Mouse (Mus musculus) MEL (cell line): ENCODE results near the gene Dapk1. TPM values are rescaled to one million over a fixed set of nuclear protein-coding genes. Genes with fewer than 3 reads are reported as not detected.

Experiments
- DNase-seq: peaks from one replicate; pipeline ENCODE4 v3.0.0; 2011; ENCODE audit warnings: low read depth, low spot score
- H3K27ac ChIP-seq: 2 replicates; pipeline ENCODE4 v1.5.1; 2012; ENCODE audit warnings: low read depth, mild to moderate bottlenecking, control low read depth, low read length, moderate library complexity; ENCODE audit not compliant: control insufficient read depth
- H3K27me3 ChIP-seq, 2 experiments: fragments of 150-350 bp in 1 of 2; sonication (generic) in 1 of 2; 2 replicates each; pipeline ENCODE4 v1.6.1; 2012; ENCODE audit warnings: low read length in 2 of 2, mild to moderate bottlenecking in 2 of 2, improper control_type of control experiment in 1 of 2, moderate library complexity in 1 of 2; ENCODE audit not compliant: insufficient read depth in 2 of 2, control insufficient read depth in 1 of 2
- H3K36me3 ChIP-seq, 2 experiments: 2 replicates each; pipeline ENCODE4 v1.6.1; 2012 to 2014; ENCODE audit warnings: low read length in 2 of 2, improper control_type of control experiment in 1 of 2, inconsistent platforms in 1 of 2, mild to moderate bottlenecking in 1 of 2; ENCODE audit not compliant: insufficient read depth in 2 of 2, control insufficient read depth in 1 of 2
- H3K4me1 ChIP-seq, 2 experiments: fragments of 150-350 bp in 1 of 2; sonication (generic) in 1 of 2; 2 replicates each; pipeline ENCODE4 v1.6.1; 2012; ENCODE audit warnings: low read length in 2 of 2, improper control_type of control experiment in 1 of 2, mild to moderate bottlenecking in 1 of 2; ENCODE audit not compliant: insufficient read depth in 2 of 2, control insufficient read depth in 1 of 2
- H3K4me3 ChIP-seq, 2 experiments: fragments of 150-350 bp in 1 of 2; sonication (generic) in 1 of 2; 2 replicates each; pipeline ENCODE4 v1.5.1; 2012; ENCODE audit warnings: low read depth in 2 of 2, low read length in 2 of 2, mild to moderate bottlenecking in 2 of 2, moderate library complexity in 2 of 2, control low read depth in 1 of 2, improper control_type of control experiment in 1 of 2; ENCODE audit not compliant: control insufficient read depth in 1 of 2, insufficient read depth in 1 of 2
- H3K79me2 ChIP-seq: 2 replicates; pipeline ENCODE4 v1.6.1; 2012; ENCODE audit warnings: mild to moderate bottlenecking, low read length, moderate library complexity; ENCODE audit not compliant: control insufficient read depth, poor library complexity, insufficient read depth
- H3K9ac ChIP-seq: 2 replicates; pipeline ENCODE4 v1.6.1; 2012; ENCODE audit warnings: low read depth, mild to moderate bottlenecking, control low read depth, low read length, moderate library complexity; ENCODE audit not compliant: control insufficient read depth, poor library complexity, severe bottlenecking
- H3K9me3 ChIP-seq: fragments of 150-350 bp; sonication (generic); replicated peaks from 2 replicates; pipeline ENCODE4 v1.6.1; 2012; ENCODE audit warnings: mild to moderate bottlenecking, low read length, improper control_type of control experiment, moderate library complexity; ENCODE audit not compliant: insufficient read depth
- CHD1 ChIP-seq: IDR thresholded peaks from 2 replicates; pipeline ENCODE4 v1.6.1; 2012; ENCODE audit warnings: low read depth, mild to moderate bottlenecking, inconsistent platforms, low read length, improper control_type of control experiment
- CTCF ChIP-seq, 3 experiments: IDR thresholded peaks in 2 of 3; conservative IDR thresholded peaks in 1 of 3; 2 replicates each; pipeline ENCODE4 v1.5.1; 2011 to 2012; ENCODE audit warnings: low read length in 3 of 3, low read depth in 2 of 3, mild to moderate bottlenecking in 2 of 3, improper control_type of control experiment in 1 of 3, inconsistent platforms in 1 of 3, mixed read lengths in 1 of 3, moderate library complexity in 1 of 3; ENCODE audit not compliant: control insufficient read depth in 1 of 3, insufficient read depth in 1 of 3, poor library complexity in 1 of 3, severe bottlenecking in 1 of 3
- E2F4 ChIP-seq: IDR thresholded peaks from 2 replicates; pipeline ENCODE4 v1.6.1; 2011; ENCODE audit warnings: low read depth, low read length, improper control_type of control experiment, borderline replicate concordance
- EP300 ChIP-seq, 2 experiments: IDR thresholded peaks; 2 replicates each; pipeline ENCODE4 v1.6.1; 2011; ENCODE audit warnings: improper control_type of control experiment in 2 of 2, low read length in 2 of 2, low read depth in 1 of 2, mild to moderate bottlenecking in 1 of 2
- GATA1 ChIP-seq: IDR thresholded peaks from 2 replicates; pipeline ENCODE4 v1.6.1; 2011; ENCODE audit warnings: low read depth, low read length, improper control_type of control experiment
- HCFC1 ChIP-seq: IDR thresholded peaks from 2 replicates; pipeline ENCODE4 v1.6.1; 2012; ENCODE audit warnings: low read depth, mild to moderate bottlenecking, inconsistent platforms, low read length, improper control_type of control experiment, moderate library complexity
- KAT2A ChIP-seq: conservative IDR thresholded peaks from 2 replicates; pipeline ENCODE4 v1.6.1; 2012; ENCODE audit warnings: low read depth, low read length, improper control_type of control experiment, inconsistent platforms
- MAFK ChIP-seq: IDR thresholded peaks from 2 replicates; pipeline ENCODE4 v1.6.1; 2011; ENCODE audit warnings: low read depth, mild to moderate bottlenecking, low read length, improper control_type of control experiment, borderline replicate concordance
- MYC ChIP-seq: IDR thresholded peaks from 2 replicates; pipeline ENCODE4 v1.6.1; 2011; ENCODE audit warnings: low read depth, mild to moderate bottlenecking, low read length, improper control_type of control experiment, moderate library complexity
- POLR2A ChIP-seq, 2 experiments: IDR thresholded peaks; 2 replicates each; pipeline ENCODE4 v1.6.1; 2011 to 2012; ENCODE audit warnings: low read length in 2 of 2, mild to moderate bottlenecking in 2 of 2, control low read depth in 1 of 2, improper control_type of control experiment in 1 of 2, low read depth in 1 of 2, moderate library complexity in 1 of 2; ENCODE audit not compliant: control insufficient read depth in 1 of 2, insufficient read depth in 1 of 2, poor library complexity in 1 of 2
- POLR2AphosphoS2 ChIP-seq: IDR thresholded peaks from 2 replicates; pipeline ENCODE4 v1.6.1; 2011; ENCODE audit warnings: low read length, improper control_type of control experiment
- POLR2AphosphoS5 ChIP-seq: IDR thresholded peaks from 2 replicates; pipeline ENCODE4 v1.6.1; 2012; ENCODE audit warnings: low read depth, borderline replicate concordance, mild to moderate bottlenecking, inconsistent platforms, low read length, moderate library complexity, mixed read lengths
- RAD21 ChIP-seq: IDR thresholded peaks from 2 replicates; pipeline ENCODE4 v1.6.1; 2011; ENCODE audit warnings: mild to moderate bottlenecking, low read depth, low read length, improper control_type of control experiment
- SMC3 ChIP-seq: IDR thresholded peaks from 2 replicates; pipeline ENCODE4 v1.6.1; 2011; ENCODE audit warnings: low read depth, low read length, improper control_type of control experiment
- TCF12 ChIP-seq: IDR thresholded peaks from 2 replicates; pipeline ENCODE4 v1.6.1; 2014; ENCODE audit warnings: low read depth, mild to moderate bottlenecking, inconsistent platforms, low read length, improper control_type of control experiment, moderate library complexity
- UBTF ChIP-seq: IDR thresholded peaks from 2 replicates; pipeline ENCODE4 v1.6.1; 2012; ENCODE audit warnings: low read depth, mild to moderate bottlenecking, inconsistent platforms, low read length, improper control_type of control experiment, moderate library complexity, borderline replicate concordance; ENCODE audit not compliant: insufficient read depth
- USF1 ChIP-seq: IDR thresholded peaks from 2 replicates; pipeline ENCODE4 v1.6.1; 2014; ENCODE audit warnings: low read depth, mild to moderate bottlenecking, inconsistent platforms, low read length, improper control_type of control experiment, moderate library complexity
- USF2 ChIP-seq, 2 experiments: IDR thresholded peaks; 2 replicates each; pipeline ENCODE4 v1.6.1; 2011 to 2012; ENCODE audit warnings: improper control_type of control experiment in 2 of 2, low read length in 2 of 2, borderline replicate concordance in 1 of 2, inconsistent platforms in 1 of 2, low read depth in 1 of 2, mild to moderate bottlenecking in 1 of 2; ENCODE audit not compliant: insufficient read depth in 1 of 2
- ZC3H11A ChIP-seq: IDR thresholded peaks from 2 replicates; pipeline ENCODE4 v1.6.1; 2012; ENCODE audit warnings: low read depth, mild to moderate bottlenecking, inconsistent platforms, low read length, improper control_type of control experiment
- ZKSCAN1 ChIP-seq: IDR thresholded peaks from 2 replicates; pipeline ENCODE4 v1.6.1; 2012; ENCODE audit warnings: low read depth, mild to moderate bottlenecking, inconsistent platforms, low read length, improper control_type of control experiment, moderate library complexity
- ZMIZ1 ChIP-seq: IDR thresholded peaks from 2 replicates; pipeline ENCODE4 v1.6.1; 2012; ENCODE audit warnings: low read depth, mild to moderate bottlenecking, inconsistent platforms, low read length, improper control_type of control experiment, moderate library complexity
- polyA plus RNA-seq, 2 experiments: library from polyadenylated mRNA; stranded (reverse) in 1 of 2; unstranded in 1 of 2; fragments of >175 nt in 1 of 2; fragments of >200 nt in 1 of 2; gene quantifications; 2 replicates each; pipeline versions ENCODE4 v1.2.1 to v1.2.4; 2012; ENCODE audit warnings: low replicate concordance in 2 of 2, low read depth in 1 of 2; ENCODE audit not compliant: insufficient read length in 2 of 2, insufficient read depth in 1 of 2, missing spikeins in 1 of 2
- total RNA-seq: library from RNA; depleted of rRNA; stranded (reverse); fragments of 300-350 nt; gene quantifications from 2 replicates; pipeline ENCODE4 v1.2.3, GENCODE M21; 2012

Gene Dapk1
- total and polyA plus RNA-seq, 3 experiments = 5.1 to 8.2 TPM; not detected in 1

GRCm38 (mm10) chr13:60730587-60730986 is 128.8 kb downstream of the Dapk1 start:
- no peak for DNase-seq
- H3K36me3 ChIP-seq = no peaks in the 10 kb centered on the region
- H3K79me2 ChIP-seq = no peaks in the 10 kb centered on the region
- no peak overlapping the region for H3K4me3 ChIP-seq
- H3K27ac ChIP-seq = no peak overlapping the region
- TF ChIP-seq HCFC1 = no peak
- TF ChIP-seq ZMIZ1 = no peak
- no peak for TF ChIP-seq USF1
- TF ChIP-seq EP300 (IDR thresholded peaks at IDR 0.05; ENCODE audit: low read depth in 1 of 2, low read length in 2 of 2) = no peak
- TF ChIP-seq POLR2A (IDR thresholded peaks at IDR 0.05; ENCODE audit: control insufficient read depth in 1 of 2, insufficient read depth in 1 of 2, low read depth in 1 of 2, low read length in 2 of 2, poor library complexity in 1 of 2) = no peak
- TF ChIP-seq UBTF = no peak
- no peak for TF ChIP-seq MYC
- no peak for TF ChIP-seq ZKSCAN1
- TF ChIP-seq CHD1 = no peak
- no peak for TF ChIP-seq ZC3H11A
- TF ChIP-seq SMC3 = no peak
- no peaks in the 10 kb centered on the region for H3K4me1 ChIP-seq
- no peak overlapping the region for H3K9ac ChIP-seq
- H3K27me3 ChIP-seq = no peaks in the 10 kb centered on the region
- H3K9me3 ChIP-seq = no peaks in the 10 kb centered on the region

DNA sequence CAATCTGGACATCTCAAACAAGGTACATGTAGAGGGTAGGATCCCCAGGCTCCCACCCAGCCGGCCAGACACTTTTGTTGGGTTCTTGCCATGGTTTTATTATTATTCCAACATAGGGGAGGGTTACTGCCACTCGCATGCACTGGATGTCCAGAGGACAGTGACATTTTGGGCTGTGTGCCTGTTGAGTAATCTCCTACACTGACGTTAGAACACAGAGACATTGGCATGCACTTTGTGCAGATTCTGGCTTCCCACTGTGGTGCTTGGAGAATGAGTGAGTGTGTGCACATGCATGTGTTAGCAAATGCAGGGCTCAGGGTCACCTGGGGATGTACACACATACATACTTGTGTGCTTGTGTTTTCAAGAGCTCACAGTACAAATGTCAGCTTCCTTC is 129.3 kb downstream of the Dapk1 start:
- no peaks in the 10 kb centered on the region for H3K27me3 ChIP-seq
- H3K9me3 ChIP-seq = no peaks in the 10 kb centered on the region
- DNase-seq = no peak
- no peak overlapping the region for H3K27ac ChIP-seq
- no peaks in the 10 kb centered on the region for H3K79me2 ChIP-seq
- H3K4me1 ChIP-seq = no peaks in the 10 kb centered on the region
- H3K36me3 ChIP-seq = no peaks in the 10 kb centered on the region
- TF ChIP-seq EP300 (IDR thresholded peaks at IDR 0.05; ENCODE audit: low read depth in 1 of 2, low read length in 2 of 2) = no peak
- no peak for TF ChIP-seq USF2 (IDR thresholded peaks at IDR 0.05; ENCODE audit: borderline replicate concordance in 1 of 2, insufficient read depth in 1 of 2, low read depth in 1 of 2, low read length in 2 of 2)
- no peak for TF ChIP-seq ZMIZ1
- no peak for TF ChIP-seq KAT2A
- no peak for TF ChIP-seq RAD21
- TF ChIP-seq, all 39 proteins: peak for 0
- Histone ChIP-seq H3K4me3 (no peak overlapping the region), H3K9ac (no peak overlapping the region)

- no peaks in the 10 kb centered on the region for H3K9me3 ChIP-seq
- no peak for DNase-seq
- no peaks in the 10 kb centered on the region for H3K27me3 ChIP-seq
- TF ChIP-seq MAFK (no peak), TCF12 (no peak), POLR2A (IDR thresholded peaks at IDR 0.05; ENCODE audit: control insufficient read depth in 1 of 2, insufficient read depth in 1 of 2, low read depth in 1 of 2, low read length in 2 of 2, poor library complexity in 1 of 2) (no peak), ZC3H11A (no peak), POLR2AphosphoS5 (no peak), POLR2AphosphoS2 (no peak), GATA1 (no peak), E2F4 (no peak), CTCF (IDR thresholded peaks at IDR 0.05 in 2 of 3, conservative IDR thresholded peaks at IDR 0.05 in 1 of 3; ENCODE audit: control insufficient read depth in 1 of 3, insufficient read depth in 1 of 3, low read depth in 2 of 3, low read length in 3 of 3, poor library complexity in 1 of 3, severe bottlenecking in 1 of 3) (no peak)
- H3K4me1 ChIP-seq = peaks cover 2 to 9% of the 10 kb centered on the region in 2 experiments; a peak in 2 of 4 replicates
- H3K9ac ChIP-seq = no peak overlapping the region
- H3K4me3 ChIP-seq = no peak overlapping the region
- no peaks in the 10 kb centered on the region for H3K79me2 ChIP-seq
- H3K36me3 ChIP-seq = peaks cover 0 to 4% of the 10 kb centered on the region in 2 experiments; a peak in 2 of 4 replicates
- H3K27ac ChIP-seq = no peak overlapping the region
These were observed 133.6 kb downstream of the Dapk1 start for GRCm38 (mm10) chr13:60735306-60735705.
